Mouse (Mus musculus) bone marrow, adult 2 months (tissue): ENCODE data around the gene Ildr1. TPM values are rescaled to one million over a fixed set of nuclear protein-coding genes. Genes with fewer than 3 reads are reported as not detected.

Source experiments
- H3K27ac ChIP-seq: fragments of 200-500 bp; 2 replicates; pipeline ENCODE4 v1.5.1; 2012; ENCODE audit warnings: low read depth, mild to moderate bottlenecking, control low read depth, inconsistent platforms, low read length; ENCODE audit not compliant: control insufficient read depth, poor library complexity, insufficient read depth
- H3K4me1 ChIP-seq: fragments of 200-500 bp; 2 replicates; pipeline ENCODE4 v1.6.1; 2011; ENCODE audit warnings: low read length; ENCODE audit not compliant: control insufficient read depth, insufficient read depth
- H3K4me3 ChIP-seq: fragments of 200-500 bp; replicated peaks from 2 replicates; pipeline ENCODE3; 2011; ENCODE audit warnings: mild to moderate bottlenecking, low read depth, low read length, control low read depth; ENCODE audit not compliant: control insufficient read depth
- CTCF ChIP-seq: fragments of 200-500 bp; IDR thresholded peaks from 2 replicates; pipeline ENCODE4 v1.5.1; 2011; ENCODE audit warnings: low read length, control low read depth; ENCODE audit not compliant: control insufficient read depth, insufficient read depth
- POLR2A ChIP-seq: fragments of 200-500 bp; IDR thresholded peaks from 2 replicates; pipeline ENCODE4 v1.6.1; 2011; ENCODE audit warnings: low read depth, mild to moderate bottlenecking, control low read depth, low read length, borderline replicate concordance; ENCODE audit not compliant: control insufficient read depth
- WGBS: fragments of 180-500 bp; shearing (Covaris S2); methylation state at CpG from one replicate; pipeline ENCODE4 v1.1.7; 2018; 5-methylcytosine and 5-hydroxymethylcytosine counted together
- polyA plus RNA-seq: library from polyadenylated mRNA; stranded (reverse); fragments of >200 nt; gene quantifications from 2 replicates; pipeline ENCODE4 v1.2.4, GENCODE M21; 2011; ENCODE audit warnings: low replicate concordance; ENCODE audit not compliant: missing spikeins, insufficient read depth, insufficient read length

The Ildr1 gene
- polyA plus RNA-seq, 1 experiment = 1.5 TPM

- Histone ChIP-seq H3K4me1 (peaks cover 1% of the 10 kb centered on the region; the same call in 1 of the 2 replicates), H3K4me3 (no peak overlapping the region), H3K27ac (no peak overlapping the region)
- TF ChIP-seq POLR2A (no peak), CTCF (no peak)
- WGBS = 6% methylated on average over 3 of the region's 3 CpGs
These were observed 30.2 kb downstream of the Ildr1 start for GRCm38 (mm10) chr16:36723880-36724443.

GRCm38 (mm10) chr16:36728959-36729358, 35.2 kb downstream of the Ildr1 start:
- no peak overlapping the region for H3K4me3 ChIP-seq
- peaks cover 1% of the 10 kb centered on the region; the same call in 1 of the 2 replicates for H3K4me1 ChIP-seq
- WGBS = 55% methylated on average over 2 of the region's 2 CpGs
- no peak for TF ChIP-seq POLR2A
- TF ChIP-seq CTCF = no peak
- H3K27ac ChIP-seq = no peak overlapping the region

- Histone ChIP-seq H3K27ac (no peak overlapping the region), H3K4me3 (no peak overlapping the region), H3K4me1 (peaks cover 1% of the 10 kb centered on the region; the same call in 1 of the 2 replicates)
- no peak for TF ChIP-seq POLR2A
- TF ChIP-seq CTCF = no peak
These were observed 38.8 kb downstream of the Ildr1 start for GRCm38 (mm10) chr16:36732572-36732971.

GRCm38 (mm10) chr16:36733827-36734226, 40.0 kb downstream of the Ildr1 start:
- H3K4me1 ChIP-seq = no peaks in the 10 kb centered on the region
- TF ChIP-seq CTCF (no peak), POLR2A (no peak)
- no peak overlapping the region for H3K4me3 ChIP-seq
- 43% methylated on average over 1 of the region's 1 CpGs for WGBS
- no peak overlapping the region for H3K27ac ChIP-seq

GRCm38 (mm10) chr16:36735421-36735820, 41.6 kb downstream of the Ildr1 start:
- TF ChIP-seq CTCF (no peak), POLR2A (no peak)
- H3K27ac ChIP-seq = no peak overlapping the region
- no peak overlapping the region for H3K4me3 ChIP-seq
- 87% methylated on average over 3 of the region's 3 CpGs for WGBS
- no peaks in the 10 kb centered on the region for H3K4me1 ChIP-seq

GRCm38 (mm10) chr16:36739404-36739930, 45.7 kb downstream of the Ildr1 start:
- no peak overlapping the region for H3K27ac ChIP-seq
- H3K4me3 ChIP-seq = no peak overlapping the region
- no peaks in the 10 kb centered on the region for H3K4me1 ChIP-seq
- WGBS = 68% methylated on average over 4 of the region's 4 CpGs
- no peak for TF ChIP-seq POLR2A
- no peak for TF ChIP-seq CTCF

- Histone ChIP-seq H3K4me1 (no peaks in the 10 kb centered on the region), H3K4me3 (no peak overlapping the region), H3K27ac (no peak overlapping the region)
- 89% methylated on average over 8 of the region's 8 CpGs for WGBS
- no peak for TF ChIP-seq CTCF
- no peak for TF ChIP-seq POLR2A
These were observed 49.8 kb downstream of the Ildr1 start for GRCm38 (mm10) chr16:36743580-36743979.

GRCm38 (mm10) chr16:36747068-36747467, 53.3 kb downstream of the Ildr1 start:
- WGBS = 88% methylated on average over 4 of the region's 4 CpGs
- Histone ChIP-seq H3K4me1 (peaks cover 1% of the 10 kb centered on the region), H3K4me3 (no peak overlapping the region), H3K27ac (no peak overlapping the region)
- TF ChIP-seq POLR2A (no peak), CTCF (no peak)
